Mouse (Mus musculus) layer of hippocampus, postnatal 25 days (tissue): ENCODE results near the gene C2cd3. TPM values are rescaled to one million over a fixed set of nuclear protein-coding genes. Genes with fewer than 3 reads are reported as not detected.

Experiments
- DNase-seq, 2 experiments: peaks; one replicate each; pipeline ENCODE4 v3.0.0; 2022; ENCODE audit warnings: mixed read lengths in 2 of 2, low spot score in 1 of 2; ENCODE audit errors: extremely low spot score in 1 of 2
- total RNA-seq, 2 experiments: library from RNA; stranded (reverse); gene quantifications; 2 replicates each; pipeline ENCODE4 v1.2.3; 2021

C2cd3 gene
- total RNA-seq, result 10 to 100 TPM; 21.4 to 23.2 TPM

DNA sequence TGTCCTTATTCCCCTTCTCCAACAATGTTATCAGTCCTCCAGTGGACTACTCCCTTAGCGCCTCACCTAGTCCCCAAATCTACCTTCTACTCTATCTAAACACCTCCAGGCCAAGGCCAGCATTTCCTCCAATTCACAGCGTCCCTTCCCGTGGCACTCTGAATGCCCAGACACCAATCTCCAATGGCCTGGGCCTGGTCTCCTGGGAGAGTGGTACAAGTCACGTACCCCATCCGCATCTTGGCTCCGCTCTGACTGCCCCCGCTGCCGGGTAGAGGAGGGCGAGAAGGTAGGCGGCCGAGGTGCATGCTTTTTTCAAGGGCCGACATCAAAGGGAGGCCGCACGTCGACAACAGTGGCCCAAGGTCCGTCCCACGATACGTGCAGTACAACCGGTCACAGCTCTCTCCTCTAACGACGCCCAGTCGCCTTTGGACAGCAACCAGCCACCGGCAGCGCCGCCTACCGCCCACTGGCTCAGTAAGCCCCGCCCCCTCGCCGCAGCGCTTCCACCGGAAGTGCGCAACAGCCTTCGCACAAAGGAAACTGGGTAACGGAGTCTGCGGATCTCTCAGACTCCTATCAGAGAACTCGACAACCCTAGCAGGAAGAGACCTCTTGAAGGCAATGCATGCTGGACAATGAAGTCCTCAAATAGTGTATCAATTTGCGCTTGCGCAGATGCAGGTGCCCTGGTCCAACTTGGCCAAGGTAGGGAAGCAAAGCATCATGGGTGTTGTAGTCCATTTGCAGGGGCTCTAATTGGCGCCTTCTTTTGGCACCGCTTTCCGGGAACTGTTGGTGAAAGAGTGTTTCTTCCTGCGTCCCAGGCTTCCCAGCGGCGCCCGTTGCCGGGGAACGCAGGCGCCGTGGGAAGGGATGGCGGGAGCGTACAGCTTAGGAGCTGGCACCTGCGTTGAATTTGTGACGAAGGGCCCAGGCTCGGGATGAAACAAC lies at the start of gene C2cd3, which contains the start of gene Ppme1:
TSS of gene C2cd3 (plus strand) at position 739 of the 957 bp plus-strand sequence.
TSS of gene Ppme1 (minus strand) at position 813 of the 957 bp plus-strand sequence.
- peak; percentile 96 to 97 for DNase-seq

DNA sequence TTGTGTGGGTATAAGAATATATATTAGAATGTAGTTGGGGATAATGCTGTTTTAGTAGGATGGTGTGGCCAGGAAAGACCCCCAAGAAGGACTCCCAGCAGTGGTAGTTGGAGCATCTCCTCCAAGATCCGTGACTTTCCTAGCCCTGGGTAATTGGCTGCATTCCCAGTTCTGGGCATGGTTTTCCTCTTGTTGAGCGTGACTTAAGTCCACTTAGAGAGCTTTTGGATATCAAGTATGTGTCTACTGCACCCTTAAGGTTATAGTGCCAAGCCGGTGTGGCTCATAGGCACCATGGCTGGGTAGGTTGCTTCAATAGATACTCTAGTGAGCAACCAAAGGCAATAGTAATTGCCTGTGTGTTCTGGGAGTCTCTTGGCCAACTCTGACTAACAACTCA lies 48.3 kb upstream of the C2cd3 start:
- no peak for DNase-seq

DNA sequence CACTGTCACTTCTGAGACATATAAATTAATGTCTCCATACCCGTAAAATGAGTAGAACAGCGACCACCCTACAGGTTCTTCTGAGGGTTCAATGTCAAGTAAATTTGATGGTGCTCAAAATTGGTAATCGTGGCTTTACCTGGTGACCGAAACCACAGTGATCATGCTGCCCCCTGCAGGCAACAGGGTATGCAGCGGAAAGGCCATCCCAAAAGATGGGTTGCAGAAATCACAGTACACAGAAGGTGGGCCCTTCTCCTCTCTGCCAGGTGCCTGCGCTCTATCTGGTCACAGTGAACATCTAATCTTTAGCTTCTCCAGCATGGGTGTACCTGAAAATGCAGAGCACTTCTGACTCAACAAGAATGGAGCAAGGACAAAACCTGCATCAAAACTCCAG lies 46.6 kb upstream of the C2cd3 start:
- peak; percentile 54 to 79 for DNase-seq

DNA sequence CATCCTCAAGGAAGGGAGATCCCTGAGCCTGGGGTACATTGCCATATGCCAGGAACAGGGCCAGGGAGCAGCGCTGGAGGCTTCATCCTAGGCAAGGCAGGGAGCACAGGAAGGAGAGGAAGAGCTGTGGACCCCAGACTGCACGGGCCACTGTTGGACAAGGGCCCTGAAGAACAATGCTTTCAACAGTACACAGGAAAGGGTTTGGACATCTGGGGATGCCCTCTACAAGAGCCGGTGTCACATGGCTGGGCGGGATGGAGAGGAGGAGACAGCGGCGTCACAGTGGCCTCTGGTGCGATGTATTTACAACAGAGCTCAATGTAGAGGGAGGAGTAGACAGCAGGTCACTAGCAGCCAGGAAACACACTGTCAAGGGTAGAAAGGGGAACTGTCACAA lies 44.5 kb upstream of the C2cd3 start:
- DNase-seq, result no peak

DNA sequence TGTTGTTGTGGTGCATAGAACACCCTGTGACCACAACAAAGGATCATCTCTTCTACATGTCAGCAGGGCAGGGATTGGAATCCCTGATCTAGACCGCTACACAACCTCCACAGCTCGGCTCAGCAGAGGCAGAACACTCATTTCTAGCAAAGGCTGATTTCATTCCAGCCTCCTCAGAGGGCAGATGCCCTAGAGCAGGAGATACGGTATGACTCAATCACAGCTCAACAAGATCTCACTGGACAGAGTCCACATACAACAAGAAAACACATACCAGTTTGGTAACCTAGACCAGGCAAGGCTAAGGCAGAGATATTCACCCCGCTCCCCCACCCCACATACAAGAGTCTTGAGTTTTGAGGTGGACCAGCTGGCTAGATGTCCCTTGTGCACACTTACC lies 43.4 kb upstream of the C2cd3 start:
- DNase-seq, result no peak

DNA sequence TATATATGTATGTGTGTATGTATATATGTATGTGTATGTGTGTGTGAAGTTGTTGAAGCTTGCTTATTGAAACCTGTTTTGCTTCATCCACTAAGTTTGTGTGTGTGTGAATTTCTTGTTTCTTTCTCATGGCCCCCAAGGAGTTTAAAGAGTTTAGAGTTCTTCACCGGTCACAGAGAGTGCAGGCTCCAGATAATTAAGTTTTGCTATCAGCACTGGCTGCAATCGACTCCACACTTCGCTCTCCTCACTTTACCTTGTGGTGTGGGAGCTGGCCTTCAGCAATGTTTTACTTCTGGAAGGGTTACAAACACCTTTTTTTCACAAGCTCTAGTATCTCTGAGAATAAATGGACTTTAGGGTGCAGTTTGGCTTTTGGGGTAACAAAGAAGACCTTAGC lies 40.8 kb upstream of the C2cd3 start:
- no peak for DNase-seq

DNA sequence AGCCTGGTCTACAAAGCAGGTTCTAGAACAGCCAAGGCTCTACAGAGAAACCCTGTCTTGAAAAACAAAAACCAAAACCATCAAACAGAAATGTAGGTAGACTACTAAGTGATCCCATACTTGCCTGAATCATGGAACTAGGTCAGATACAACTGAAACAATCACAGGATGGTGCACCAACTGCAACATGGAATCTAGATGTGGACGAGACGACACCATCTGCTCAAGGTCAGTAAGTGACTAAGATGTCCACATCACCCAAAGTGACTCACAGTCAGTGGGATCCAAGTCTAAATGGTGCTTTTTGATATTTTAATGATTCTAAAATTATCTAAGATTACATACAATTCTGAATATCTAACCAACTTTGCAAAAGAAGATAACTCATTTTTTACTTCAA lies 36.1 kb upstream of the C2cd3 start:
- DNase-seq, result no peak

DNA sequence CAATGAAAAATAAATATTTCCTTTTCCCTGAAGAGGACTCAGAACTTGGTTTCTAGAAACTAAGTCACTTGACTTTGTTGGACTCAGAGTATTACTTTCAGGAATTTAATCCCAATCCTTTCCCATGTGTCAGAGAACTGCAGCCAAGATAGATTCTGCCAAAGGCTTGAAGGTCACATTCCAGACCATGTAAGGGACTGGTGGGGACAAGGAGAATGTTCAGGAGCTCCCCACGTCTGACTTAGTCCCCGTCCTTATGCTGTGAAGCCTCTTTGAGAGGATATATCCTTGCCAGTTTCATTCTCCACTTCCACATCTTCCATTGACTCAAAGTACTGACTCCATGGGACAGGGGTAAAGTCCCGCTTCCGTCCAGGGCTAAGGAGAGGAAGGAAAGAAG lies 17.0 kb upstream of the C2cd3 start:
- DNase-seq, result no peak

DNA sequence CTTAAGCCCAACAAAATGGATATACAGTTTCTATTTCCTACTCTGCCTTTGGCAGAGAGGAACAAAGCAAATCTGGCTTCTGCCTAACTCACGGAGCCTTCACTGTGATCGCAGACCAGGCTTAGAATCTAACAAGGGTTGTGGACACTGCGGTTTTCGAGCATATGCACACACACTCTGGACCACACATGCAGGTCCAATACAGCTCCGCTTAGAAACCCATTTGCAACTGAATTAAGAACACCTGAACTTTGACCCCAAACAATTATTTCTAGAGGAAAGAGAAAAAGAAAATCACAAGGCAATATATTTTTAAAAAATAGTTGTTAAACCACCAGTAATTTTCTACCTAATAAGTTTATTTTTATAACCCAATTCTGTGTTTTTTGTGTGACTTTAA lies 15.7 kb upstream of the C2cd3 start:
- DNase-seq, result no peak

DNA sequence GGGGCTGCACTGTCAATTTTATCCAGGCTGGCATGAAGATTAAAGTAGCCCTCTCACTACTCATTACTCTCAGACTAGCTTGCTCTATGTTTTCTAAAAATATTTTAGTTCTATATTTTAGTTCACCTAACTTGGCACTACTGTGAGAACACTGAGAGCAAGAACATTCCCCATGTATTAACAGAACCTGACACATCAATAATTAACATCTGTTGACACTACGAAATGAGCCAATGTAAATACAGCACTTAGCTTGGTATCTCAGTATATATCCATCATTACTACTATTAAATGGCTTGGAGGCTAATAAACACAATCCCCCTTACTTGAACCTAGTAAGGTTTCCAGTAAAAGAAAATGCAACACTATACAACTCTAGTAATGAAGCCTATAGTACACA lies 15.3 kb upstream of the C2cd3 start:
- DNase-seq, result no peak

DNA sequence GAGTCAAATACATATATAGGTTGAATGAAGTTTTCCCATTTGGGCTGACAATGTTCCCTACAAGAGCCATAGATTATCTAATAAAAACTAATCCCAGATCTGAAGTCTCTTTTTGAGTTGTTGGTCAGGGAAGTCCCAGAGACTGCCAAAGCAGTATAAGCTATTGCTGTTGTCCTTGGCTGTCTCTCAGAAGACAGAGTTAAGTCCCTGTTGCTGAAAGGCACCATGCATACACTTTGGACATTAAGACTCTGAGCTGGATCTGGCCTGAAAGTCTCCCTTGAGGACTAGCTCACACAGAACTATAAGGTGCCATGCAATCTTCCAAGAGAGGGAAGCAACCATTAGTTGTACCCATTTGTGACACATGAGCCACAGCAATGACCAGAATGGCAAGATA lies 14.2 kb upstream of the C2cd3 start:
- no peak for DNase-seq

DNA sequence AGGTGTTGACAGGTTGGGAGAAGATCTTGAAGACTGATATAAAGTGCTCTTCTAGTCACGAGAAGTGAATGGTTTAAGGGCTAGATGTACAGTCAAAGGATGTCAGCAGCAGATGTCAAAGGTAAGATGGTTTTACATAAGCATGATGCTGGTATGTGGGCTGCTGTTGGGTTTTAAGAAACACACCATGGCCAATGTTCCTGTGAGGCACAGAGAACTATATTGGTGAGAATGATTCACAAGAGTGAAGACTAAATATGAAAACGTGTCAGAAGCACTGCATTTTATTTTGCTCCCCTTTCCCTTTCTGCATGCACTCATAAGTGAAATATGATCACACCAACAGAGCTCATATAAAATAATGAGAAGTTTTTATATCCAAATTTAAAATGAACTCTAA lies 8.9 kb upstream of the C2cd3 start:
- DNase-seq, result no peak

DNA sequence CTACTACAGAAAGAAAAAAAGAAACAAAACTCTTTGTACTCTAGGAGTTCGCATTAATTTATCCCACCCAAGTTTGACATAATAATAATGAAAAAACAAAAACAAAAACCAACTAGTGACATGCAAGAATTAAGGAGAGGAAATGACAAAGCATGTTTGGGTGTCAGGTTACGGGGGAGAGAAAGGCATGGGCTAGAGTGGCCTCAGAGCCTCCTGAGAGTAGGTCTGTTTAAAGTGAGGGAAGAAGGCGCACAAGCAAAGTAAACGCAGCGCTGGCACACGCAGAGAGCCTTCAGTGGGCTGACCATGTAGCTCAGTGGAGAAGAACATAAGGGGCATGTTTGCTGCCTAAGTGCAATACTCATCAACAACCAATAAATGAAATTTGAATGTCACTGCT lies 7.1 kb upstream of the C2cd3 start:
- DNase-seq, result no peak

DNA sequence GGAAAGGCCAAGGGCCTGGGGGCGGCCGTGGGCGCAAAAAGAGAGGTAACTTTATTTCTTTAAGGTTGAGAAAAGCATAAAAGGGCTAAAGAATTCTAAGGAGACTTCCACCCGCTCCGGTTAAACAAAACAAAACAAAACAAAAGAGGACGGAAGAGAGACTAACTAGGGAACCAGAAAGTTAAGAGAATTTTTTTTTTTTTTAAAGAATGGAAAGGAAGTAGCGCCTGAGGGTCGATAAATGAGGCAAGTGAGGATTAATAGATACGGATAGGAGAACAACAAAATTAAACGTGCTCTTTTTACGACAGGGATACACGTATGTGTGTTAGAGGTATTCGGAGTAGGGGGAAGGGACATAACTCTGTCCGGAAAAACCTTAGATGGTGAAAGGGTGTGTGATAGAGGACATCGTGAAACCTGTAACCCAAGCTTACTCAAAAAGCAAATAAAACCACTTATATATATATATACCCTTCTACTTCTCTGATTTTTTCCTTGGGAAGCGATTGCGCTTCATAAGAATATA lies 483 bp downstream of the C2cd3 start:
- DNase-seq, result no peak

DNA sequence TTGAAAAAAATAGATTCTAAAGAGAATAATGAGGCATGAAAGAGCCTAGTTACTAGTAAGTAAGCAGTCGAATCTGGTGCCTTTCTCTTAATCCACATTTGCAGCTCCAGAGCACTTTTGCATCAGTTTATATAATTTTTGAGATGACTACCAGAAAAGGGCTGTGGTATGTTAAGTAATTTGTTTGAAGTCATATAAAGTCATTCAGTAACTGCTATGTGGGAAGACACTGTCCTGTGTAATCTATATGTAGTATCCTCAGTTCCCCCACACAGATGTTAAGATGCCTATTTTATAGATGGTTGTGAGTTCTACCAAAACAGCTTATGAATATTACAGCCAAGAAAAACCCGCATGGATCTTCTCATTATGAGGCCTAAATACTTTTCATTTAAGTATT lies 6.2 kb downstream of the C2cd3 start:
- no peak for DNase-seq

DNA sequence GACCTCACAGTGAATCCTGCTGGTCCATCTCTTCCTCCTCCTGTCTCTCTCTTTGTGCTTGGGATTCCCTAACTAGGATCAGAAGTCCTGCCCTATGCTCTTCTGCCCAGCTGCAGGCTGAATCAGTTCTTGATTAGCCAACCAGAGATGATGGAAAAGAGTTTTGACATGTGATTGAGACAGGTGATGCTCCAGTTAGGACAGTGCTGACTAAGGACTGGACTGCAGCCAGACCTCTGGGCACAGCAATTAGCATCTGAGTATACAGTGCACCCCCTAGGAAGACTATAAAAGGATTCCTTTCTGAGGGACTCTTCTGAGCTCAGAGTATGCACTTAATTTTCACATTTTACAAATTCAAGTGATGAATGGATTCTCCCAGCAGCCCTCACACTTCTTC lies 9.1 kb downstream of the C2cd3 start:
- no peak for DNase-seq

DNA sequence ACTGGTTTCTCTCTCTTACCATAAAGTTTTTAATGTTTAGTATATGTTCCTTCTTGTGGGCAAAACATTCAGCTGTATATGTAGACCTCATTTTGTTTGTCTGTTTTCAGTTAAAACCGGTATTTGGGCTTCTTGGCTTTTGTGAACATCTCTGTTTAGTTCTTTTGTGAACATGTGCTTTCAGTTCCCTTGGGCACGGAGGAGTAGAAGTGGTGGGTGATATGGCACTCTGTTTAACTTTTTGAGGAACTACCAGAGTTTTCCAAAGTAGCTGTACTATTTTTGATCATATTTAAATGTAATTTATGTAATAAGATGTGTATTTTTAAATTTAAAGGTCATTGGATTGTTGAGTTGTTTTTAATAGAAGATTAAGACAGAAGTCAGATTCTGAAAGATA lies 11.2 kb downstream of the C2cd3 start:
- DNase-seq, result no peak

DNA sequence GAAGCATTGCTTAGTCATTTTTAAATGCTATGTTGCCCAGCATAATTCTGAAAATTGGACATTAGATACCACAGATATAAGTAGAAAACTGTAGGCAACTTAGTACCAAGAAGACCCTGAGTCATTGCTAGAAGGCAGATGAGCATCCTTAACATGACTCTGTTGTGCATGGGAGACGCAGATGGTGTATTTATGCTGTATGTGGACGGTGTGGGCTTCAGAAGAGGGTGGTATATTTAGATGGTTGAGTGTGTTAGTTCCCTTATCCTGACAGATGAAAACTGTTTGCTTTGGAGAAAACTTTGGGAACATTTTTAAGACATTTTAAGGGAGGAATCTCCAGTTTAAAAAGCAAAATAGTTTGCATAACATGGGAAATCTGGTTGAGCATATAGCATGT lies 16.1 kb downstream of the C2cd3 start:
- no peak for DNase-seq

DNA sequence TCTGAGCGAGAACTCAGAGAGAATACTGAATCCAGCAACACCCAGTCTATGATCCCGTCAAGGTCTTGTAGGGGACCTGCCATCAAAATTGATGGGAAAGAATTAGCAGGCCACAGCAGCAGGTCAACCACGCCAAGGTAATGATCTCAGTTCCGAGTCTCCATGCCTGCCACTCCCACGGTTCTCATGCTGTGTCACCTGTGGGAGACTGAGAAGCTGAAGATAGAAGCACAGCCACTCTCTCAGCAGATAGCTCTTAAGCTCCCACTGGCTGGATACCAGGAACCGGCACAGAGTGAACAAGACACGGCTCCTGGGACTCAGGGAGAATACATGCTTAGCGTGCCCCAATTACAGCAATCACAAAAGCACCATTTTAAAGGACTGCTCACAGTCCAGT lies 18.1 kb downstream of the C2cd3 start:
- no peak for DNase-seq

DNA sequence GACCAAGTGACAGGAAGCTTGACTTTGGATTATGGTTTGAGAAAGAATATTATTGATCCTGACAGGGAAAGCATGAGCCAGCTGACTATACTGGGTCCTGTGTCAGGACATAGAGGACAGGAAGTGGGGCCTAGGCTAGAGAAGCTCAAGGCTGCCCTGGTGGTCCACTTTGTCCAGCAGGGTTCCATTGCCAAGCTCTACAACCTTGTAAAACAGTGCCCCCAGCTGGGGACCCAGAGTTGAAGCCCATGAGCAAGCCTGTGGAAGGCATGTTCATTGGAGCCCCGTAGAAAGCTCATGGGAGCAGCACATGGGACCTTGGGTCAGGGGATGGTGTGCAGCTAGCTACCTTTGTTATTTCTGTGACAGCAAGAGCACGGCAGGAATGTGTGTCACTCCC lies 20.2 kb downstream of the C2cd3 start:
- DNase-seq, result peak; percentile 11 to 13

DNA sequence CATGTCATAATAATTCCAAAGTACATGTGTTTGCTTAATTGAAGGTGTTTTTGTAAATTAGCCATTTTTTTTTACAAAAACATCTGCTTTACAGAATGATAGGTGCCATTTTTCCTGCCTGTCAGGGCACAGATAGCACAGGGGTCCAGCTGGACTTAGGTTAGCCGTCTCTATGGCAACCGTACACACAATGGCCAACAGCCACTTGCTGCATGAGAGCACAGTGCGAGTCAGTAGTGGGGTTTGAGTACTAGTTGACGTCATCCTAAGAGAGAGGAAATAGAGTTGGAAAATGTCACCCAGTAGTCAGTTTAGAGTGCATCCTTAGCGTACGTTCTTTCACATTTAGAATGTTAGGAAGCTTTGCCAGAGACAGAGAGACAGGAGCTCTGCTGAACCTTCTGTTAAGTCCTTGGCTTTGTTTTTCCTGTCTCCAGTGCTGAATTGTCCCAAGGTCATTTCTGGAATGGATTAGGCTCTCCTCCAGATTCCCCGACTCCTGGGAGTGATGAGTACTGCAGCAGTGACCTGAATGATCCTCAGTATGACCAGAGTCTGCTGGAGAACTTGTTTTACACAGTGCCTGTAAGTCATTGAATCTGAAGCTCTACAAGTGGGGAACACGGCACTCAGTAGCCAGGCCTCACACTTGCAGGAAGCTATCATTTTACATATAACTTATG lies 27.3 kb downstream of the C2cd3 start:
- DNase-seq, result no peak
